Mouse (Mus musculus) stomach, embryonic 15.5 days (tissue): ENCODE results near the gene Samd13. TPM values are rescaled to one million over a fixed set of nuclear protein-coding genes. Genes with fewer than 3 reads are reported as not detected.

Experiments
- ATAC-seq: fragments of 200-750 bp; cut with Nextera tagmentation; 2 replicates; pipeline ENCODE4 v1.8.0; 2017; ENCODE audit warnings: low read depth, moderate number of reproducible peaks, moderate TSS enrichment; ENCODE audit not compliant: insufficient read depth, low FRiP score
- H3K27ac ChIP-seq: fragments of 300-500 bp; sonication (generic); 2 replicates; pipeline ENCODE4 v1.5.1; 2015; ENCODE audit warnings: mild to moderate bottlenecking, inconsistent platforms
- H3K27me3 ChIP-seq: fragments of 300-500 bp; sonication (generic); replicated peaks from 2 replicates; pipeline ENCODE4 v1.6.1; 2015; ENCODE audit warnings: inconsistent platforms
- H3K36me3 ChIP-seq: fragments of 300-500 bp; sonication (generic); 2 replicates; pipeline ENCODE4 v1.6.1; 2015; ENCODE audit warnings: inconsistent platforms
- H3K4me1 ChIP-seq: fragments of 300-500 bp; sonication (generic); 2 replicates; pipeline ENCODE4 v1.6.1; 2015; ENCODE audit warnings: inconsistent platforms
- H3K4me2 ChIP-seq: fragments of 300-500 bp; sonication (generic); 2 replicates; pipeline ENCODE4 v1.6.1; 2015; ENCODE audit warnings: mild to moderate bottlenecking, inconsistent platforms
- H3K4me3 ChIP-seq: fragments of 300-500 bp; sonication (generic); replicated peaks from 2 replicates; pipeline ENCODE4 v1.5.1; 2015; ENCODE audit warnings: inconsistent platforms
- H3K9ac ChIP-seq: fragments of 300-500 bp; sonication (generic); 2 replicates; pipeline ENCODE4 v1.6.1; 2015; ENCODE audit warnings: inconsistent platforms
- H3K9me3 ChIP-seq: fragments of 300-500 bp; sonication (generic); 2 replicates; pipeline ENCODE4 v1.6.1; 2016; ENCODE audit warnings: inconsistent platforms
- WGBS: fragments of 180-500 bp; shearing (Covaris S2); methylation state at CpG from one replicate; pipeline ENCODE4 v1.1.7; 2015; 5-methylcytosine and 5-hydroxymethylcytosine counted together
- polyA plus RNA-seq: library from polyadenylated mRNA; unstranded; fragments of >200 nt; fragmentation: Nextera tagmentation; extraction: Ambion mirVana; gene quantifications from 2 replicates; pipeline ENCODE4 v1.2.1, GENCODE M21; 2015

The Samd13 gene
- polyA plus RNA-seq, 1 experiment from 2014 or later: 0.67 TPM

DNA sequence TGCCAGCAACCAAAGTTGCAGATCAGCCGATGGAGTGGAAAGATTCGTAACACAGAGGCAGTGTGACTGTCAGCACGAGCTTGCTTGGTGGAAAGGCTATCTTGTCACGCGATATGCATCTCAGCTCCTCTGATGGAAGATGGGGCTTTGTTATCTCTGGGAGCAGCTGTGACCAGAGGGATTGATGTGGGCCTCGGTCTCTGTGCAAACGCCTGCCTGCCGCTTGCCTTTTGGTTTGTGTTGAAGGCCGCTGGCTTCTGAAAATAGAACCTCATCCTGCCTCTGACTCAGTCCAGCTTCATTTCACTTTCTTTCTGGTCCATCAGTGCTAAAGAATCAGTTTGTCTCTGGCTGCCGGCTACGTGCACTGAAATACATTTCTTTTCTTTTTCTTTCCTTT lies 13.6 kb upstream of the Samd13 start:
- Histone ChIP-seq H3K9ac (no peak overlapping the region), H3K9me3 (no peaks in the 10 kb centered on the region), H3K4me1 (no peaks in the 10 kb centered on the region), H3K27me3 (no peaks in the 10 kb centered on the region), H3K27ac (no peak overlapping the region), H3K4me2 (no peak overlapping the region), H3K36me3 (no peaks in the 10 kb centered on the region), H3K4me3 (no peak overlapping the region)
- ATAC-seq: no peak
- 55% methylated on average over 11 of the region's 11 CpGs for WGBS

DNA sequence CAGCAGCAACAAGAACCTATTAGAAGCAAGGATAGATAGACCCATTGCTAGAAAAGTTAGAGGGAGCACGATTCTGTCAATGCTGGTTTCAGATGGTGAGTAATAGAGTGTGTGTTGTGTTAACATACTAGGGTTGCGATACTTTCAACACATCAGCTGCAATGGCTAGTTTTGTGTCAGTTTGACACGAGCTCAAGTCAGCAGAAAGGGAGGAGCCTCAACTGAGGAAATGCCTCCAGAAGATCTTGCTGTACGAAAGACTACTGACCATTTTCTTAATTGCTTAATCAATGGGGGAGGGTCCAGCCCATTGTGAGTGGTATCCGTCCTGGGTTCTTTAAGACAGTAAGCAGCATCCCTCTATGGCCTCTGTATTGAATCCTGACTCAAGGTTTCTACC lies 7.2 kb upstream of the Samd13 start:
- H3K36me3 ChIP-seq: no peaks in the 10 kb centered on the region
- 75% methylated on average over 5 of the region's 5 CpGs for WGBS
- H3K9ac ChIP-seq: no peak overlapping the region
- no peaks in the 10 kb centered on the region for H3K27me3 ChIP-seq
- H3K9me3 ChIP-seq: no peaks in the 10 kb centered on the region
- no peak overlapping the region for H3K4me2 ChIP-seq
- no peak for ATAC-seq
- no peak overlapping the region for H3K4me3 ChIP-seq
- no peak overlapping the region for H3K27ac ChIP-seq
- H3K4me1 ChIP-seq: no peaks in the 10 kb centered on the region

DNA sequence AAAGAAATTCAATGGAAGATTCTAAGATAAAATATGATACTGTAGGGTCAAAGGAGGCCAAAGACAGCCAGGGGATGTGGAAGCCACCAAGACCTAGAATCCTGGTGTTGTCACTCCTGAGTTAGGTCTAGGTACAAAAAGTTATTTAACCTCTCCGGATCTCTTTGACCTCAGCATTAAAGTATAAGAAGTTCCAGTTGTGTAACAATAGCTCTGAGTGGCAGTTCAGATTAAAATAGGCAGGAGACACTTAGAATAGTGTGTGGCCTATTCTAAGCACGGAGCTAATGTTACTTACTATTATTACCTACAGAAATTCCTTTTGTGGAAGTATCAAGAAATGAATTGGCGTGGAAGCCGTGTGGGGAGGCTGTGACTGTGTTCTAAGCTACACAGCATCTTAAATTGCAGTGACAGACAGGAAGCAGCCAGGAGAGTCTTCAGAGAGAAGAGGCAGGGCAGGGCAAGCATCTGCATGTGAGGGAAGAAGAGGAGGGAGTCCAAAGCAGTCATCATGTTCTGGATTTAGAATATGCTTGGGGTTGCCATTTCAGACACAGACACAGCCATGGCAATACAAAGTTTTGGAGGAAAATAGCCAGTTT lies 1.8 kb upstream of the Samd13 start:
- no peak overlapping the region for H3K9ac ChIP-seq
- 0 out of 2 replicates have a peak, but pooled peaks cover 5% of the 10 kb centered on the region for H3K4me1 ChIP-seq
- H3K36me3 ChIP-seq: no peaks in the 10 kb centered on the region
- H3K9me3 ChIP-seq: no peaks in the 10 kb centered on the region
- no peak overlapping the region for H3K4me3 ChIP-seq
- H3K4me2 ChIP-seq: no peak overlapping the region
- H3K27me3 ChIP-seq: no peaks in the 10 kb centered on the region
- whole genome bisulfite sequencing: 77% methylated on average over 4 of the region's 4 CpGs
- no peak overlapping the region for H3K27ac ChIP-seq
- ATAC-seq: no peak

DNA sequence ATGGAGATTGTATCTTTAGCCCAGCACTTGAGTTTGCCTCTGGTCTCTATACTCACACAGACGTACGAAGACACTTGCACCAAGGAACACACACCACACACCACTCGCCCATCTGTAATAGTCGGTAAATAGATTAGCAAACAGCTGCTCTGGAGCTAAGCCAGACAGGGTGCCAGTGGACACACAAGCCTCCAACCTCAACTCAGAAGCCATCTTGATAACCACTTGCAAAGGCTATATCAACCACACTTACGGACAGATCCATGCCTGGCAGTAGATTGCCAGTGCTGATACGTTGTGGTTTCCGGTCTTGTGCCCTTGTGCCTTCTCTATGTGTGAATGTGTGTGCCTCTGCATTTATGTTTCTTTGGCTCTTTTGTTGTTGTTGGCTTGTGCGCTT lies 1.0 kb upstream of the Samd13 start:
- H3K4me3 ChIP-seq: no peak overlapping the region
- H3K36me3 ChIP-seq: no peaks in the 10 kb centered on the region
- no peak for ATAC-seq
- H3K9ac ChIP-seq: no peak overlapping the region
- 0 out of 2 replicates have a peak, but pooled peaks cover 5% of the 10 kb centered on the region for H3K4me1 ChIP-seq
- H3K27me3 ChIP-seq: no peaks in the 10 kb centered on the region
- no peak overlapping the region for H3K4me2 ChIP-seq
- no peaks in the 10 kb centered on the region for H3K9me3 ChIP-seq
- 85% methylated on average over 8 of the region's 8 CpGs for WGBS
- no peak overlapping the region for H3K27ac ChIP-seq

DNA sequence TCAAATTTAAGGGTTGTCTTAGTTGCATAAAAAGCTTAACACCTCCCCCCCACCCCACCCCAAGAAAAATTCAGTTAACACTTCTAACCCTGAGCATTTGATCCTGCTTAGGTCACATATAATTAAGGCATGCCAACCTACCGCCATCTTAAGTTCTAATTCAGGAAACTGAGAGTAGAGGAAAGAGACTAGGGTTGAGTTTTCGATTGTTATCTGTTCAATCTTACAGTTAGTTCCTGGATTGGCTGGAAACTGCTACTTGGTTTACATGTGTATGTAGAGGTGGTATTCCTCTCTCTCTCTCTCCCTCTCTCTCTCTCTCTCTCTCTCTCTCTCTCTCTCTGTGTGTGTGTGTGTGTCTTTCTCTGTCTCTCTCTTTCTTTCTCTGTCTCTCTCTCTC lies 2.3 kb downstream of the Samd13 start:
- Histone ChIP-seq H3K4me2 (no peak overlapping the region), H3K36me3 (no peaks in the 10 kb centered on the region), H3K4me3 (no peak overlapping the region), H3K9ac (no peak overlapping the region), H3K27ac (no peak overlapping the region), H3K4me1 (0 out of 2 replicates have a peak, but pooled peaks cover 5% of the 10 kb centered on the region), H3K27me3 (no peaks in the 10 kb centered on the region), H3K9me3 (no peaks in the 10 kb centered on the region)
- 65% methylated on average over 2 of the region's 2 CpGs for WGBS
- no peak for ATAC-seq

DNA sequence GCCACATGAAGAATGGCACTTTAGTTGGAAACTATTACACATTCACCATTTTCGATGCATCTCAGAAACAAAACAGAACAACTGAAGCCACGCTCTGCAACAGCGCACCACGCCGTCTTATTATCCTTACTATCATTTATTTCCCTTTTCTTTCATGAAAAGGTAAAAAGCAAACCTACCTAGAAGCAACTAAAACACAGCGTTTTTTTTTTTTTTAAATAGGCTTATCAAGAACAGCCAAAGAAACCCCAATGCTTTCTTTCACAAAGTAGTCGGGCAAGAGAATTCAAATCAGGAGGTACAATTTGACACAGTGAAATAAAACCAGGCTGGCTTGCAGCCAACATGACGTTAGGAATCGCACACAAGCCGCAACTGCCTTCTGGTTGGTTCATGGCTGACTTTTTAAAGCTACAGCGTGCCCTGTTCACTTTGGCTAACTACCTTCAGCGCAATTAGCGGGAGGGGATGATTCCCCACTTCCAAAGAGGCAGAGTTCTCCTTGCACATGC lies 3.2 kb downstream of the Samd13 start:
- no peaks in the 10 kb centered on the region for H3K36me3 ChIP-seq
- 0 out of 2 replicates have a peak, but pooled peaks cover 5% of the 10 kb centered on the region for H3K4me1 ChIP-seq
- H3K4me2 ChIP-seq: peak overlapping the region; percentile 55
- peak overlapping the region; percentile 23 for H3K4me3 ChIP-seq
- no peak for ATAC-seq
- H3K27me3 ChIP-seq: no peaks in the 10 kb centered on the region
- no peak overlapping the region for H3K9ac ChIP-seq
- H3K9me3 ChIP-seq: no peaks in the 10 kb centered on the region
- 44% methylated on average over 13 of the region's 13 CpGs for WGBS
- 0 out of 2 replicates have a peak overlapping the region, but pooled peaks have one; percentile 3 for H3K27ac ChIP-seq

DNA sequence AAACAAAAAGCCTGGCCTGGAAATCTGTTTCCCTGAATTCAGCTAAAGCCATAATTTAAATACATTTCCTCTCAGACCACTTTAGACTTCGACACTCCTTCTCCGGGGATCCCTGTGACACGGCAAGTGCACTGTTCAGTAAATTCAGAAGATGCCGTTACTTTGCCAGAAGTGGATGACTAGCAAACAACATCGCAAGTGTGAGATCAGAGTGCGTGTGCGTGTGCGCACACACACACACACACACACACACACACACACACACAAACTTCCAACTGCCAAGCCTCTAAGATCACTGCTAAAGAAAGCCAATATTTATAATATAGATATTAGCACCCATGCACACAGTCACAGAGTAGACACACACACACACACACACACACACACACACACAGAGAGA lies 3.7 kb downstream of the Samd13 start:
- no peaks in the 10 kb centered on the region for H3K36me3 ChIP-seq
- no peak overlapping the region for H3K27ac ChIP-seq
- no peak for ATAC-seq
- peak overlapping the region; percentile 55 for H3K4me2 ChIP-seq
- peak overlapping the region; percentile 23; the same call in 1 of the 2 replicates for H3K4me3 ChIP-seq
- H3K9ac ChIP-seq: no peak overlapping the region
- H3K9me3 ChIP-seq: no peaks in the 10 kb centered on the region
- no peaks in the 10 kb centered on the region for H3K27me3 ChIP-seq
- WGBS: 58% methylated on average over 8 of the region's 8 CpGs
- H3K4me1 ChIP-seq: 0 out of 2 replicates have a peak, but pooled peaks cover 5% of the 10 kb centered on the region

DNA sequence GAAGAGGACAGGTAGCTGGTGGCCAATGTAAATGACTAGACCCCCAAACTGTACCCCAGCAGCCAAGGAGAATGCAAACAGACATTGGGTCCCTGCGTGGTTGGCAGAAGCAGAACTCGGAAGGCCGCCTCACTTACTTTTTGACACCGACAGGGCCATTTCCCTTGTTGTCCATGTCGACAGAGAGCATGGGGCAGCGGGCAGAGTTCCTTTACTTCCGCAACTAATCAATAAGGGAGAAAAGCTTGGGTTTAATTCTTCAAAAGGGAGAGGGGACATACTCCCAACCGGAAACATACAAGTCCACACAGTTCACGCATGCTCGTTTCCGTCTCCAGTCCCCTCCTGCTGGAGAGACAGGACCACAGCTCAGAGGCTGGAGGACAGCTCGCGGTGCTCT lies 4.8 kb downstream of the Samd13 start:
- no peak overlapping the region for H3K4me3 ChIP-seq
- H3K27me3 ChIP-seq: no peaks in the 10 kb centered on the region
- H3K27ac ChIP-seq: no peak overlapping the region
- no peak overlapping the region for H3K4me2 ChIP-seq
- 92% methylated on average over 13 of the region's 13 CpGs for WGBS
- no peaks in the 10 kb centered on the region for H3K9me3 ChIP-seq
- 0 out of 2 replicates have a peak, but pooled peaks cover 5% of the 10 kb centered on the region for H3K4me1 ChIP-seq
- no peaks in the 10 kb centered on the region for H3K36me3 ChIP-seq
- H3K9ac ChIP-seq: no peak overlapping the region
- no peak for ATAC-seq

DNA sequence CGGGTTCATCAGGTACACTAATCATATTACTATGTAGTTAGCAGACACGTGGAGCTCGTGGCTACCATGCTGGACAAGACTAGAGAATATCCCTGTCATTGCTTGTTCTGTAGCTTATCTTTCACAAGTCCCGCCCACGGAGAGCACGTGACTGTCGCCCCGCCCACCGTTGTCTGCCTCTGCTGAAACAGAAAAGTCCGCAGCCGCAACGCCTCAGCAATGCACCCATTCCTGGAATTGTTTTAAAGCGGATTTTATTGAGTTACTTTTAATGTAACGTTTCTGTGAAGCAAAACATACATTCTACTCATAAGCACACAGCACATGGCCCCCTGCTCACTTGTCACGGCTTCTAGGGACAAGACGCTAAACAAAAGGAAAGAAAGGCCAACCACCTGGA lies 5.7 kb downstream of the Samd13 start:
- no peak for ATAC-seq
- WGBS: 91% methylated on average over 16 of the region's 16 CpGs
- Histone ChIP-seq H3K4me3 (no peak overlapping the region), H3K36me3 (no peaks in the 10 kb centered on the region), H3K4me2 (no peak overlapping the region), H3K9ac (no peak overlapping the region), H3K4me1 (0 out of 2 replicates have a peak, but pooled peaks cover under 1% of the 10 kb centered on the region), H3K9me3 (no peaks in the 10 kb centered on the region), H3K27me3 (no peaks in the 10 kb centered on the region), H3K27ac (no peak overlapping the region)

DNA sequence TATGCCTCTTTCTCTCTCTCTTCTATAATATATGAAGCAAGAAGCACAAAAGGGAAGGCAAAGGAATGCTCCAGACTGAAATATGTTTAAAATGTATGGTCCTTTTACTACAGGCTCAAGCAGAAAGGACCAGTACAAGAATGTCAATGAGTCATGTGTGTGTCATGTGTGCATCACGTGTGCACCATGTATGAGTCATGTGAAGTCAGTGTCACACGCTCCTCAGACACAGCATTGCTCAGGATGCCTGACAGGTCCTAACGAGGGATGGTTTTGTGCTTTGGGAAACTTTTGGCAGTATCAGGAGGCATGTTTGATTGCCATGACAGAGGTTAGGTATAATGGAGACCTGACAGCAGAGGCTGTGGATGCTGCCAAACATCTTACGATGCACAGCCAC lies 9.2 kb downstream of the Samd13 start:
- Histone ChIP-seq H3K27me3 (no peaks in the 10 kb centered on the region), H3K9me3 (no peaks in the 10 kb centered on the region), H3K36me3 (no peaks in the 10 kb centered on the region), H3K4me2 (no peak overlapping the region), H3K9ac (no peak overlapping the region), H3K4me3 (no peak overlapping the region), H3K4me1 (no peaks in the 10 kb centered on the region), H3K27ac (no peak overlapping the region)
- 86% methylated on average over 4 of the region's 4 CpGs for WGBS
- no peak for ATAC-seq

DNA sequence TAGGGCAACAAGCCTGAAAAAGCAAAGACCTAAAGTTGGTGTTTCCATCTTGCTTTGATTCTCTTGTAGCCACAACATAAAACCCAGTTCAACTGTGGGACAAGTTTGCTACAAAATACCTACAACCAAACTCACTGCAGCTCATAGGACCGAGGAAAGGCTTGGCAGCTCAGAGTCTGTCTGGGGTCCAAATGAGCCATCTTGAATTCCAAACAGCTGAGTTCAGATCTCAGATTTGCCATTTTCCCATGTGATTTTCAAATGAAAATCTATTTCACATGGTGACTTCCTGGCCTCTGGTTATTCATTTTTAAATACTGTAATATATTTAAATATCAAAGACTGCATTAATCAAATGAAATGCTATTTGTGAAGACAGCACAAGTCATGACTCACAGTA lies 10.3 kb downstream of the Samd13 start:
- no peaks in the 10 kb centered on the region for H3K27me3 ChIP-seq
- no peak overlapping the region for H3K4me3 ChIP-seq
- H3K36me3 ChIP-seq: no peaks in the 10 kb centered on the region
- no peaks in the 10 kb centered on the region for H3K4me1 ChIP-seq
- 79% methylated on average over 1 of the region's 1 CpGs for whole genome bisulfite sequencing
- no peak overlapping the region for H3K4me2 ChIP-seq
- no peaks in the 10 kb centered on the region for H3K9me3 ChIP-seq
- ATAC-seq: no peak
- no peak overlapping the region for H3K9ac ChIP-seq
- H3K27ac ChIP-seq: no peak overlapping the region

DNA sequence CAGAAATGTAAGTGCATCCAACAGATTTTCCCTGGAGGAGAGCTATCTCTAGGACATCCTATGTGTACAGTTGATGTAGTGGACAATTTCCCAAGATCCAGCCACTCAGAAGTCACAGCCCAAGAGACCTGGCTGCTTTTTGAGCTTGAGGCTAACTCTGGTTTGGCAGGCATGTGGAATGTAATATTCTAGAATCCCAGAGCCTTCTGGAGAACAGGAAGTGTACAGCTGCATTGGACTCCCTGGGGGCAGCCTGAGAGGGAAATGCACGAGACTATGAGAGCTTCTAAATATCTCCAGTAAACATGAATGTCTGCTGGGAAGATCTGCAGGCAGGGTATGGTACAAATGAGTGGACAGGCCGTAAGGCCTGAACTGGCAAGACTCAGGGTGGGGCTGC lies 14.3 kb downstream of the Samd13 start:
- Histone ChIP-seq H3K4me1 (no peaks in the 10 kb centered on the region), H3K9me3 (no peaks in the 10 kb centered on the region), H3K27ac (no peak overlapping the region), H3K27me3 (no peaks in the 10 kb centered on the region), H3K9ac (no peak overlapping the region), H3K36me3 (no peaks in the 10 kb centered on the region), H3K4me2 (no peak overlapping the region), H3K4me3 (no peak overlapping the region)
- ATAC-seq: no peak
- WGBS: 62% methylated on average over 2 of the region's 2 CpGs

DNA sequence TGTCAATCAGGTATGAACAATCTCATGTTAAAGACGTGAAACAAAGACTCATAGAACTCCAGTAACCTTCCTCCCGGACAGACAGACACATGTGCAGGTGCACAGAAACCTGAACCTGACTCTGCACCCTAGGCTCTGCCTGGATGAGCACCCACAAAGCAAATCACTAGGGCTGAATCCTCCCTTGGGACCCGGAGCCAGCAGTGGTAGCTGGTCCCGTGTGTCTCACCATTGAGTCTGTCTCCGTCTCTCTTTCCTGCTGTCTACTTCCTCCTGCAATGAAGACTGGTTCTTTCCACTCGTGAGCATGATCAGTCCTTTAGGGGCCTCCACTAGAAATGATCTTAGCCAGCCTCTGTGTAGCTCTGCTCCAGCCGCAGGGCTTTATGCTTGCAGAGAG lies 23.5 kb downstream of the Samd13 start:
- Histone ChIP-seq H3K4me3 (no peak overlapping the region), H3K9me3 (no peaks in the 10 kb centered on the region), H3K36me3 (no peaks in the 10 kb centered on the region), H3K27me3 (no peaks in the 10 kb centered on the region), H3K9ac (no peak overlapping the region), H3K27ac (no peak overlapping the region), H3K4me1 (no peaks in the 10 kb centered on the region), H3K4me2 (no peak overlapping the region)
- ATAC-seq: no peak
- WGBS: 74% methylated on average over 7 of the region's 7 CpGs
